In the genomic region with DNA sequence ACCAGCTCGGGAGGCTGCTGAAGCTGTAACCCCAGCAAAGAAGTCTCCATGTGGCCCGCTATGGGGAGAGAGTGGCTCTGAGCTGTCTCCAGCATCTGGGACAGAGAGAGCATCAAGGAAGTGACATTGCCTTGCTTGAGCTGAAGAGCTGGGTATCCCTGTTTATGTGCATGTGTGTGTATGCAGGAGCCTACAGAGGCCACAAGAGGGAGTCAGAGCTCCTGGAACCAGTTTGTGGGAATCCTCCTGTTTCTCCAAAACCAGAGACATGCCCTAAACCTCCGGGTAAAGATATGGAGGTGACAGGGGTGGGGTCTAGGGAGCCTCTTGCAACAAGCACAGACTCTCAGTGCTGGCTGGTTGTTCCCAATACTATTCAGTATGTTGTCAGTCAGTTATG, we compare ENCODE assay signal across 23 mouse cellular contexts. TPM values are rescaled to one million over a fixed set of nuclear protein-coding genes. Genes with fewer than 3 reads are reported as not detected.
DNase-seq lines count a peak whose midpoint lies in the region; ATAC-seq and TF ChIP-seq lines count a peak whose summit lies in the region.
"Had no signal": no experiment of that assay in that cellular context is flagged by ENCODE, and none has a peak within 500 bp of the region (broad histone marks: within the 10 kb centered on the region; RNA-seq: fewer than 3 reads in every experiment).

No protein-coding gene starts in this region.

- H3K4me1 ChIP-seq in MEL (ENCODE audit: control insufficient read depth in 1 of 2, insufficient read depth in 2 of 2, low read length in 2 of 2) = peaks cover under 1 to 5% of the 10 kb centered on the region in 2 experiments; a peak in 3 of 4 replicates

- H3K9me3 ChIP-seq in MEL (replicated peaks; ENCODE audit: insufficient read depth, low read length) = no peaks in the 10 kb centered on the region

- H3K9ac ChIP-seq in MEL (ENCODE audit: control insufficient read depth, low read depth, low read length, poor library complexity, severe bottlenecking) = no peak overlapping the region
- H3K9ac ChIP-seq: heart, embryonic 13.5 days; hindbrain, embryonic 14.5 days; limb, embryonic 12.5 days; liver, embryonic 13.5 days; neural tube, embryonic 15.5 days had no signal

- no peak overlapping the region for H3K27ac ChIP-seq in layer of hippocampus, adult 2 months
- no peak overlapping the region for H3K27ac ChIP-seq in MEL (ENCODE audit: control insufficient read depth, low read depth, low read length)
- H3K27ac ChIP-seq: embryonic facial prominence, embryonic 10.5 days; forebrain, embryonic 10.5 days; heart, adult 2 months; heart, embryonic 13.5 days; hindbrain, embryonic 14.5 days; limb, embryonic 12.5 days; liver, embryonic 13.5 days; neural tube, embryonic 15.5 days had no signal

- no peak overlapping the region for H3K4me3 ChIP-seq in layer of hippocampus, adult 2 months
- no peak overlapping the region for H3K4me3 ChIP-seq in MEL (ENCODE audit: control insufficient read depth in 1 of 2, insufficient read depth in 1 of 2, low read depth in 2 of 2, low read length in 2 of 2)
- H3K4me3 ChIP-seq: embryonic facial prominence, embryonic 10.5 days; forebrain, embryonic 10.5 days; heart, adult 2 months; heart, embryonic 13.5 days; limb, embryonic 12.5 days; liver, embryonic 13.5 days; neural tube, embryonic 15.5 days had no signal

- peak; percentile 44 for TF ChIP-seq CTCF in layer of hippocampus, adult 2 months (conservative IDR thresholded peaks at IDR 0.05)
- TF ChIP-seq CTCF in MEL (IDR thresholded peaks at IDR 0.05 in 2 of 3, conservative IDR thresholded peaks at IDR 0.05 in 1 of 3; ENCODE audit: control insufficient read depth in 1 of 3, insufficient read depth in 1 of 3, low read depth in 2 of 3, low read length in 3 of 3, poor library complexity in 1 of 3, severe bottlenecking in 1 of 3) = peak; percentile 23 to 37 (median 27); a peak in 3 of 6 replicates

- no peak for ATAC-seq in erythroid progenitor cell, adult 5-6 weeks (replicated peaks; ENCODE audit: low FRiP score, poor library complexity, severe bottlenecking)
- ATAC-seq: intestine, embryonic 16.5 days had no signal

- H3K79me2 ChIP-seq in MEL (ENCODE audit: control insufficient read depth, insufficient read depth, low read length, poor library complexity) = peaks cover 9% of the 10 kb centered on the region

- H3K27me3 ChIP-seq in MEL (ENCODE audit: control insufficient read depth in 1 of 2, insufficient read depth in 2 of 2, low read length in 2 of 2) = no peaks in the 10 kb centered on the region
- H3K27me3 ChIP-seq: heart, embryonic 13.5 days; limb, embryonic 12.5 days; liver, embryonic 13.5 days; neural tube, embryonic 15.5 days had no signal

- peaks cover 0 to under 1% of the 10 kb centered on the region in 2 experiments; a peak in 2 of 4 replicates for H3K36me3 ChIP-seq in MEL (ENCODE audit: control insufficient read depth in 1 of 2, insufficient read depth in 2 of 2, low read length in 2 of 2)
- H3K36me3 ChIP-seq: embryonic facial prominence, embryonic 10.5 days; forebrain, embryonic 10.5 days; heart, embryonic 13.5 days; limb, embryonic 12.5 days; liver, embryonic 13.5 days; neural tube, embryonic 15.5 days had no signal

- TF ChIP-seq RAD21 in MEL (IDR thresholded peaks at IDR 0.05; ENCODE audit: low read depth, low read length) = peak; percentile 32

- DNase-seq in layer of hippocampus, adult 2 months (ENCODE audit: low spot score in 2 of 2) = no peak
- DNase-seq in layer of hippocampus, adult 18-20 months (ENCODE audit: low spot score in 2 of 2) = no peak
- DNase-seq in 3T3-L1 (ENCODE audit: low read depth, low spot score) (peak; percentile 18), 416B (ENCODE audit: low read depth) (peak; percentile 39), MEL (ENCODE audit: low read depth, low spot score) (no peak), MN1 (ENCODE audit: low spot score) (no peak)
- DNase-seq: adrenal gland, adult 2 months; cerebellum, adult 11 months; cerebellum, adult 9-11 months; gastrocnemius, postnatal 36 days; heart, adult 2 months; kidney, postnatal 10 days; liver, embryonic 13.5 days; right cerebral cortex, adult 18-20 months; thymus, adult 2 months had no signal

- no peak for TF ChIP-seq EP300 in MEL (IDR thresholded peaks at IDR 0.05; ENCODE audit: low read depth in 1 of 2, low read length in 2 of 2)

- TF ChIP-seq POLR2A in MEL (IDR thresholded peaks at IDR 0.05; ENCODE audit: control insufficient read depth in 1 of 2, insufficient read depth in 1 of 2, low read depth in 1 of 2, low read length in 2 of 2, poor library complexity in 1 of 2) = no peak

TF ChIP-seq in MEL, 35 proteins besides CTCF, POLR2A, EP300 and RAD21:
- peak; percentile 33 for TF ChIP-seq SMC3 (IDR thresholded peaks at IDR 0.05; ENCODE audit: low read depth, low read length)
- no peak for TF ChIP-seq ZC3H11A (IDR thresholded peaks at IDR 0.05; ENCODE audit: low read depth, low read length)

RNA-seq across cellular contexts. Expression of a gene that starts 3.9 kb away (rescaled TPM):
- 100 to 1,000 TPM; 696 to 743 TPM for total RNA-seq in layer of hippocampus, adult 2 months (2021)
- total RNA-seq in layer of hippocampus, adult 18-20 months (2021) = 100 to 1,000 TPM; 759 to 778 TPM
- 558 and 572 TPM in 2 replicates for total RNA-seq in MEL (2012; rRNA removed)
- polyA plus RNA-seq in MEL (2012; ENCODE audit: insufficient read depth in 1 of 2, insufficient read length in 2 of 2, low read depth in 1 of 2, low replicate concordance in 2 of 2, missing spikeins in 1 of 2) = 100 to 1,000 TPM in 1 of 2 experiments, not detected in 1; 568 TPM
- total RNA-seq in erythroid progenitor cell, adult 5-6 weeks (2015; ENCODE audit: low replicate concordance) = 31.4 and 46.9 TPM in 2 replicates
- 11.6 and 17.5 TPM in 2 replicates for total RNA-seq in erythroid progenitor cell, adult 5-6 weeks (2017; ENCODE audit: low replicate concordance)

RNA-seq across cellular contexts. Expression of a gene that starts 27.6 kb away (rescaled TPM):
- 1 to 10 TPM; 1.5 to 2.1 TPM for total RNA-seq in layer of hippocampus, adult 2 months (2021)
- 1 to 10 TPM; 1.8 to 2.0 TPM for total RNA-seq in layer of hippocampus, adult 18-20 months (2021)
- total RNA-seq in MEL (2012; rRNA removed) = 4.3 and 5.3 TPM in 2 replicates
- polyA plus RNA-seq in MEL (2012; ENCODE audit: insufficient read depth in 1 of 2, insufficient read length in 2 of 2, low read depth in 1 of 2, low replicate concordance in 2 of 2, missing spikeins in 1 of 2) = 1 to 10 TPM in 1 of 2 experiments, not detected in 1; 8.9 TPM
- total RNA-seq in erythroid progenitor cell, adult 5-6 weeks (2015; ENCODE audit: low replicate concordance) = not detected in 2 replicates
- 0.98 TPM in 1 of 2 replicates, not detected in the other for total RNA-seq in erythroid progenitor cell, adult 5-6 weeks (2017; ENCODE audit: low replicate concordance)

Comparison
In these comparisons a context has a peak if more than half of its experiments do, and no peak if none do; other contexts are left out.
1. DNase-seq: peak in 3T3-L1 (single experiment) and 416B (single experiment); none in layer of hippocampus, adult 2 months (0 of 2), layer of hippocampus, adult 18-20 months (0 of 2), MEL (single experiment) and MN1 (single experiment).
2. RNA of a gene that starts 3.9 kb away (total RNA-seq): 759 to 778 TPM in layer of hippocampus, adult 18-20 months, 696 to 743 TPM in layer of hippocampus, adult 2 months and 558 to 572 TPM in MEL; 11.6 to 46.9 TPM in erythroid progenitor cell, adult 5-6 weeks; every median in the first group is over 10 times any median in the second.